Mouse (Mus musculus) lung, embryonic 16.5 days (tissue): Measurements from ENCODE around the gene Olfr1351. TPM values are rescaled to one million over a fixed set of nuclear protein-coding genes. Genes with fewer than 3 reads are reported as not detected.
"Not testable (repeated sequence)": the region's sequence is repeated elsewhere in the genome, so short reads cannot be mapped to it uniquely, and the experiment has no call there.

Experiments used
- ATAC-seq: fragments of 200-750 bp; cut with Nextera tagmentation; 2 replicates; pipeline ENCODE4 v1.8.0; 2017; ENCODE audit warnings: low read depth, mild to moderate bottlenecking, moderate library complexity
- H3K27ac ChIP-seq: fragments of 300-500 bp; sonication (generic); 2 replicates; pipeline ENCODE4 v1.5.1; 2014; ENCODE audit warnings: mild to moderate bottlenecking, control low read depth, low read length
- H3K27me3 ChIP-seq: fragments of 300-500 bp; sonication (generic); 2 replicates; pipeline ENCODE4 v1.6.1; 2014; ENCODE audit warnings: low read depth, low read length, mixed read lengths; ENCODE audit not compliant: control insufficient read depth, insufficient read depth
- H3K36me3 ChIP-seq: fragments of 300-500 bp; sonication (generic); 2 replicates; pipeline ENCODE4 v1.6.1; 2014; ENCODE audit warnings: low read length; ENCODE audit not compliant: control insufficient read depth, insufficient read depth
- H3K4me1 ChIP-seq: fragments of 300-500 bp; sonication (generic); replicated peaks from 2 replicates; pipeline ENCODE4 v1.6.1; 2014; ENCODE audit warnings: low read length, mixed read lengths; ENCODE audit not compliant: control insufficient read depth, insufficient read depth
- H3K4me2 ChIP-seq: fragments of 300-500 bp; sonication (generic); 2 replicates; pipeline ENCODE4 v1.6.1; 2014; ENCODE audit warnings: low read depth, low read length, control low read depth
- H3K4me3 ChIP-seq: fragments of 300-500 bp; sonication (generic); 2 replicates; pipeline ENCODE4 v1.5.1; 2014; ENCODE audit warnings: mild to moderate bottlenecking, low read length, control low read depth
- H3K9ac ChIP-seq: fragments of 300-500 bp; sonication (generic); 2 replicates; pipeline ENCODE4 v1.6.1; 2014; ENCODE audit warnings: low read length, control low read depth
- H3K9me3 ChIP-seq: fragments of 300-500 bp; sonication (generic); 2 replicates; pipeline ENCODE4 v1.6.1; 2016; ENCODE audit warnings: low read length; ENCODE audit not compliant: control insufficient read depth
- WGBS: fragments of 180-500 bp; shearing (Covaris S2); extraction: QIAGEN DNeasy Blood & Tissue Kit; methylation state at CpG from one replicate; pipeline ENCODE4 v1.1.7; 2014; 5-methylcytosine and 5-hydroxymethylcytosine counted together
- polyA plus RNA-seq: library from polyadenylated mRNA; unstranded; fragments of >200 nt; fragmentation: Nextera tagmentation; extraction: Ambion mirVana; gene quantifications from 2 replicates; pipeline ENCODE4 v1.2.1, GENCODE M21; 2015

Gene Olfr1351
- polyA plus RNA-seq, result not detected in 2 replicates

- no peak within 1 kb of the TSS for H3K4me2 ChIP-seq
- WGBS, result 72% methylated on average over 1 of the region's 1 CpGs
Observed at GRCm38 (mm10) chr10:79012172-79012571, at the start of gene Olfr1351. Olfr1351 (plus strand) TSS chr10:79012472.

DNA sequence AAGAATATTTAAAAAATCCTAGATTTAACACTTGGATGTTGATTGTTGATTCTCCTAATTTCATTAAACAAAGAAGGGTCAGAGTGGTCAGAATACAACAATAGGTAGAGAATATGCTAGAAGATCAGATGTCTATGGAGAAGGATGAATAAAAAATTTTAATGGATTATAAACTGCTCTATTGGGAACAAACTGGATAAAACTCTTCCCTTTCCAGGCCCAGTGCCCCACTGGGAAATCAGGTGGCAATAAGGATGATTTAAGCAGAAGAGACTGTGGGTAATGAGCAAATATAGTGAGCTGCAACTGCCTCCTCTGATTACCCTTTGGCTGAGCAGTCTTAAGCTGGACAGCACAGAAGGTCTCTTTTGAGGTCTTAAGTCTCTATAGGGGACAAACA lies 49.3 kb upstream of the Olfr1351 start, which contains the start of gene Olfr1353:
Gene Olfr1353, plus strand, starts transcription at position 301 of the 400 bp plus-strand sequence.
- H3K4me2 ChIP-seq, H3K4me3 ChIP-seq, H3K27ac ChIP-seq, H3K9ac ChIP-seq, H3K27me3 ChIP-seq, H3K4me1 ChIP-seq, H3K36me3 ChIP-seq, ATAC-seq, H3K9me3 ChIP-seq: not testable (repeated sequence)

More at GRCm38 (mm10) chr10:79012172-79012571, at the start of gene Olfr1351:
- H3K27ac ChIP-seq, result no peak within 1 kb of the TSS
- ATAC-seq, result no peak
- H3K36me3 ChIP-seq, result no peaks in the 10 kb centered on the region
- H3K9ac ChIP-seq, result no peak within 1 kb of the TSS
- H3K4me1 ChIP-seq, result no peaks in the 10 kb centered on the region
- no peak within 1 kb of the TSS for H3K4me3 ChIP-seq
- H3K9me3 ChIP-seq, result no peaks in the 10 kb centered on the region
- H3K27me3 ChIP-seq, result no peaks in the 10 kb centered on the region

- Histone ChIP-seq H3K9ac (no peak within 1 kb of the TSS), H3K9me3 (no peaks in the 10 kb centered on the region), H3K36me3 (no peaks in the 10 kb centered on the region), H3K27ac (no peak within 1 kb of the TSS), H3K4me1 (no peaks in the 10 kb centered on the region), H3K4me3 (no peak within 1 kb of the TSS), H3K4me2 (no peak within 1 kb of the TSS), H3K27me3 (no peaks in the 10 kb centered on the region)
- no peak for ATAC-seq
Observed at GRCm38 (mm10) chr10:78980750-78981149, 31.5 kb upstream of the Olfr1351 start, which contains the start of gene Olfr1352. Olfr1352 (plus strand) TSS chr10:78981050.

DNA sequence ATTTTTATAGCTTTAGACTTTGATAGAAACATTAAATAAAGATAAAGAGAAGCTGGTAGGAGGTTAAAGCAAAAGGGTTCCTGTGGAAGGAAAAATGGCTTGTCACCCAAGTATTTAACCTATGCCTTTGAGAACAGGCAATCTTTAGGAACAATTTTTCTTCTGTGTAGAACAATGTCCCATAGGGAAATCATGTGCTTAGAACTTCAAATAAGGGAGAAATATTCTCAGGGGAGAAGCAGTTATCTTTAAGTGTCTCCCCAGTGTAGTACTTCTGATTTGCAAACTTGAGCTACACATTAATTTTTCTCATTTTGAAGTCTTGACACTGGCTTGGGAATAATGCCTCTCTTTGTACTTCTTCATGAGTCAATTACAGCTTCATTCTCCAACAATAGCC lies 16.2 kb downstream of the Olfr1351 start, which contains the start of gene Olfr57:
Gene Olfr57, plus strand, starts transcription at position 301 of the 400 bp plus-strand sequence.
- Histone ChIP-seq H3K4me3 (no peak within 1 kb of the TSS), H3K9ac (no peak within 1 kb of the TSS), H3K27me3 (no peaks in the 10 kb centered on the region), H3K36me3 (no peaks in the 10 kb centered on the region), H3K4me1 (no peaks in the 10 kb centered on the region), H3K9me3 (no peaks in the 10 kb centered on the region), H3K27ac (no peak within 1 kb of the TSS), H3K4me2 (no peak within 1 kb of the TSS)
- ATAC-seq, result no peak

DNA sequence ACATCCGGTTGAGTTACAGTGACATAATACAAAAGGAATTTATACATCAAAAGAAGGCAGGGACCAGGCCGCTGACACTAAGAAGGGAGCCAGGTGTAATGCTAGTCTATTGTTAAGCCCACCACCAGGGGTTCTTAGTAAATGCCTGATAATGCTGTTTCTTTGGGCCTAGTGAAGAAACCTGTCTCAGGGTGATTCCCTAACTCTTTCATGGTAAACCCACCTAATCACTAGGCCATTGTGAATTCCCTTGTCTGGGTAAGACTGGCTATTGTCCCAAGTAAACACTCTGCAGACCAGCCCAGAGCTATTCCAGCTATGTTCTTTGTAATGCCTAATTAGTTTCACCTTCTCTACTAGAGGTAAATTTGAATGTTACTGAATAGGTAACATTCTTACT lies 30.2 kb downstream of the Olfr1351 start:
- 70% methylated on average over 2 of the region's 2 CpGs for WGBS

GRCm38 (mm10) chr10:79057370-79057769 lies 45.1 kb downstream of the Olfr1351 start:
- 37% methylated on average over 3 of the region's 3 CpGs for WGBS
- not testable (repeated sequence) for H3K27ac ChIP-seq, H3K4me2 ChIP-seq, H3K27me3 ChIP-seq, H3K4me3 ChIP-seq, H3K9me3 ChIP-seq, ATAC-seq, H3K9ac ChIP-seq, H3K4me1 ChIP-seq
- H3K36me3 ChIP-seq, result peaks cover 11% of the 10 kb centered on the region

More for the DNA sequence above, 30.2 kb downstream of the Olfr1351 start:
- not testable (repeated sequence) for H3K4me3 ChIP-seq, H3K27me3 ChIP-seq, ATAC-seq, H3K9ac ChIP-seq, H3K4me2 ChIP-seq, H3K36me3 ChIP-seq, H3K27ac ChIP-seq, H3K9me3 ChIP-seq, H3K4me1 ChIP-seq

Other genes starting within 250 kb of the Olfr1351 start
- 0.63 and 0.83 TPM in 2 replicates for gene Slc1a6, start 232.0 kb upstream of the Olfr1351 start, polyA plus RNA-seq
- gene Olfr1356, start 160.3 kb upstream of the Olfr1351 start, polyA plus RNA-seq, result not detected in 2 replicates
- not detected in 2 replicates for gene Olfr1355, start 136.9 kb upstream of the Olfr1351 start, polyA plus RNA-seq
- not detected in 2 replicates for gene Olfr1354, start 99.3 kb upstream of the Olfr1351 start, polyA plus RNA-seq
- not detected in 2 replicates for gene Olfr8, start 61.8 kb upstream of the Olfr1351 start, polyA plus RNA-seq
- gene Olfr1353, start 49.2 kb upstream of the Olfr1351 start, polyA plus RNA-seq, result not detected in 2 replicates
- not detected in 2 replicates for gene Olfr1352, start 31.4 kb upstream of the Olfr1351 start, polyA plus RNA-seq
- gene Olfr57, start 16.3 kb downstream of the Olfr1351 start, polyA plus RNA-seq, result not detected in 2 replicates
- gene 2610008E11Rik, start 85.1 kb downstream of the Olfr1351 start, polyA plus RNA-seq, result 31.1 and 32.0 TPM in 2 replicates
- not detected in 2 replicates for gene Vmn2r80, start 136.3 kb downstream of the Olfr1351 start, polyA plus RNA-seq
- not detected in 2 replicates for gene Vmn2r81, start 235.2 kb downstream of the Olfr1351 start, polyA plus RNA-seq